Mouse (Mus musculus): ENCODE measurements at regions not wholly inside any gene's neighbourhood (a gene's known extent, or its start where the extent isn't known, plus 50 kb on each side); places are given as distances from the start of the nearest gene placed in this dataset.

- in situ Hi-C loops (cut with MboI): no loop called here
These were observed 165.3 kb upstream of the Lrrc3b start for GRCm38 (mm10) chr14:15603954-15604523.

GRCm38 (mm10) chr14:15610166-15610565, 171.4 kb upstream of the Lrrc3b start:
- in situ Hi-C loops (cut with MboI): no loop called here

- in situ Hi-C loops (cut with MboI): no loop called here
These were observed 195.8 kb upstream of the Lrrc3b start for GRCm38 (mm10) chr14:15634581-15634980.

GRCm38 (mm10) chr14:15637681-15638080, 198.9 kb upstream of the Lrrc3b start:
- in situ Hi-C loops (cut with MboI): no loop called here

GRCm38 (mm10) chr14:15638869-15639268, 200.1 kb upstream of the Lrrc3b start:
- in situ Hi-C loops (cut with MboI): no loop called here

GRCm38 (mm10) chr14:15660886-15661285, 222.1 kb upstream of the Lrrc3b start:
- in situ Hi-C loops (cut with MboI): no loop called here

- in situ Hi-C loops (cut with MboI): no loop called here
These were observed 233.5 kb upstream of the Lrrc3b start for GRCm38 (mm10) chr14:15672292-15672691.

- in situ Hi-C loops (cut with MboI): no loop called here
These were observed 238.4 kb upstream of the Lrrc3b start for GRCm38 (mm10) chr14:15677218-15677617.

GRCm38 (mm10) chr14:15679456-15679855, 240.7 kb upstream of the Lrrc3b start:
- in situ Hi-C loops (cut with MboI): no loop called here

GRCm38 (mm10) chr14:15698001-15698400, 259.2 kb upstream of the Lrrc3b start:
- in situ Hi-C loops (cut with MboI): no loop called here

GRCm38 (mm10) chr14:15698607-15699006, 259.8 kb upstream of the Lrrc3b start:
- in situ Hi-C loops (cut with MboI): no loop called here

- in situ Hi-C loops (cut with MboI): no loop called here
These were observed 283.3 kb upstream of the Lrrc3b start for GRCm38 (mm10) chr14:15722135-15722534.

- in situ Hi-C loops (cut with MboI): no loop called here
These were observed 307.9 kb upstream of the Lrrc3b start for GRCm38 (mm10) chr14:15746629-15747238.

- in situ Hi-C loops (cut with MboI): no loop called here
These were observed 331.2 kb upstream of the Lrrc3b start for GRCm38 (mm10) chr14:15769846-15770448.

GRCm38 (mm10) chr14:15784727-15785126, 345.9 kb upstream of the Lrrc3b start:
- in situ Hi-C loops (cut with MboI): no loop called here

GRCm38 (mm10) chr14:15785230-15785629, 346.4 kb upstream of the Lrrc3b start:
- in situ Hi-C loops (cut with MboI): no loop called here

- in situ Hi-C loops (cut with MboI): no loop called here
These were observed 356.9 kb upstream of the Lrrc3b start for GRCm38 (mm10) chr14:15795698-15796097.

- in situ Hi-C loops (cut with MboI): no loop called here
These were observed 358.2 kb upstream of the Lrrc3b start for GRCm38 (mm10) chr14:15797019-15797418.

- in situ Hi-C loops (cut with MboI): no loop called here
These were observed 362.8 kb upstream of the Lrrc3b start for GRCm38 (mm10) chr14:15801477-15802099.

GRCm38 (mm10) chr14:15809083-15809482, 370.3 kb upstream of the Lrrc3b start:
- in situ Hi-C loops (cut with MboI): no loop called here

GRCm38 (mm10) chr14:15841390-15842023, 402.7 kb upstream of the Lrrc3b start:
- in situ Hi-C loops (cut with MboI): no loop called here

GRCm38 (mm10) chr14:15842024-15842599, 403.3 kb upstream of the Lrrc3b start:
- in situ Hi-C loops (cut with MboI): no loop called here

All from mature B cell (primary cell).